Mouse (Mus musculus): Measurements from ENCODE around the gene Tifa.

DNA sequence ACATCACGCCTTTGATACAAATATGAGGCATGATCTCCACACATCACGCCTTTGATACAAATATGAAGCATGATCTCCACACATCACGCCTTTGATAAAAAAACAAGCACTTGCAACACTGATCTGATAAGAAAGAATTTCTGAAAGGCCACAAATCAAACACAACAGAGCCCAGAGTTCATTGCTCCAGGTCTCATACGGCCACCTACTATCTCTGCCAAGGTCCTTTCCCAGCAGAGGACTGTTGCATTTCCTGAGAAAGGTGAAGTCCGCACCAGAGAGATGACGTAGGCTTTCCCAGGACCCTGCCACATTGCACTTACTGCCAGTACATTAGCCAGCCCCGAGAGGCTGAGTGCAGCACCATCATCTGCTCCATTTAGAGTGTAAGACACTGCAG is 19.5 kb downstream of the Tifa start:
- TF ChIP-seq CTCF (IDR thresholded peaks at IDR 0.05; ENCODE audit: control insufficient read depth, insufficient read depth, insufficient read length), result no peak
- no peak for TF ChIP-seq USF1 (IDR thresholded peaks at IDR 0.05; ENCODE audit: low read depth)
- no peak for TF ChIP-seq MAX (IDR thresholded peaks at IDR 0.05)
- no peak for TF ChIP-seq CEBPB (IDR thresholded peaks at IDR 0.05; ENCODE audit: low read depth)
- no peak for TF ChIP-seq MYOG (IDR thresholded peaks at IDR 0.05; ENCODE audit: control insufficient read depth, extremely low read depth, insufficient read length)
